Mouse (Mus musculus) left cerebral cortex, adult 9 months (tissue): ENCODE data around the gene Sh3bp1.
"Not testable (repeated sequence)": the region's sequence is repeated elsewhere in the genome, so short reads cannot be mapped to it uniquely, and the experiment has no call there.

ENCODE experiments used
- DNase-seq, 2 experiments: peaks; one replicate each; pipeline ENCODE4 v3.0.0; 2022; ENCODE audit warnings: low spot score in 2 of 2

Gene Sh3bp1

GRCm38 (mm10) chr15:78877810-78878390 lies 21.7 kb upstream of the Sh3bp1 start:
- DNase-seq = no peak

- not testable (repeated sequence) for DNase-seq
Measured at GRCm38 (mm10) chr15:78878792-78879516, 20.6 kb upstream of the Sh3bp1 start.

GRCm38 (mm10) chr15:78880432-78880831 lies 19.1 kb upstream of the Sh3bp1 start:
- no peak for DNase-seq

GRCm38 (mm10) chr15:78881828-78882227 lies 17.7 kb upstream of the Sh3bp1 start:
- no peak for DNase-seq

GRCm38 (mm10) chr15:78889401-78889853 lies 10.1 kb upstream of the Sh3bp1 start:
- no peak for DNase-seq

- DNase-seq = no peak
Measured at GRCm38 (mm10) chr15:78892440-78892839, 7.1 kb upstream of the Sh3bp1 start.

- no peak for DNase-seq
Measured at GRCm38 (mm10) chr15:78894726-78895125, 4.8 kb upstream of the Sh3bp1 start.

- DNase-seq = no peak
Measured at GRCm38 (mm10) chr15:78895741-78896140, 3.8 kb upstream of the Sh3bp1 start.

GRCm38 (mm10) chr15:78896149-78896548 lies 3.4 kb upstream of the Sh3bp1 start:
- no peak for DNase-seq

GRCm38 (mm10) chr15:78897488-78897887 lies 2.1 kb upstream of the Sh3bp1 start:
- no peak for DNase-seq

- no peak for DNase-seq
Measured at GRCm38 (mm10) chr15:78898507-78899001, 1.0 kb upstream of the Sh3bp1 start.

- no peak for DNase-seq
Measured at GRCm38 (mm10) chr15:78899409-78899739, 194 bp upstream of the Sh3bp1 start, which contains the start of gene Gm49510. TSS of gene Gm49510 (plus strand) at chr15:78899667.

- DNase-seq = no peak
Measured at GRCm38 (mm10) chr15:78900585-78901421, 1.2 kb downstream of the Sh3bp1 start.

- no peak for DNase-seq
Measured at GRCm38 (mm10) chr15:78901422-78901789, 1.8 kb downstream of the Sh3bp1 start.

- DNase-seq = peak in 1 of 2 experiments; percentile 87
Measured at GRCm38 (mm10) chr15:78903243-78903642, 3.7 kb downstream of the Sh3bp1 start.

- no peak for DNase-seq
Measured at GRCm38 (mm10) chr15:78908399-78908798, 8.8 kb downstream of the Sh3bp1 start.

GRCm38 (mm10) chr15:78908982-78909381 lies 9.4 kb downstream of the Sh3bp1 start:
- DNase-seq = no peak

GRCm38 (mm10) chr15:78912040-78912439 lies 12.5 kb downstream of the Sh3bp1 start:
- peak in 1 of 2 experiments; percentile 60 for DNase-seq

GRCm38 (mm10) chr15:78913632-78914090 lies 14.1 kb downstream of the Sh3bp1 start, which contains the start of gene Pdxp:
TSS of gene Pdxp (plus strand) at chr15:78913919.
- peak; percentile 97 for DNase-seq

- DNase-seq = peak in 1 of 2 experiments; percentile 43
Measured at GRCm38 (mm10) chr15:78914091-78914822, 14.7 kb downstream of the Sh3bp1 start.
